Mouse (Mus musculus): Measurements from ENCODE around the gene Tmem204.

The Tmem204 gene

GRCm38 (mm10) chr17:25014841-25015570 is 68.4 kb downstream of the Tmem204 start:
- peak; percentile 22 for DNase-seq (ENCODE audit: low spot score)

- peak; percentile 13 for DNase-seq (ENCODE audit: low spot score)
These were observed 69.5 kb downstream of the Tmem204 start for GRCm38 (mm10) chr17:25013606-25014501.
